Mouse (Mus musculus) megakaryocyte, embryonic 14.5 days (primary cell): Measurements from ENCODE around the gene Gpr179. TPM values are rescaled to one million over a fixed set of nuclear protein-coding genes. Genes with fewer than 3 reads are reported as not detected.
"Not testable (repeated sequence)": the region's sequence is repeated elsewhere in the genome, so short reads cannot be mapped to it uniquely, and the experiment has no call there.

Experiments
- H3K27me3 ChIP-seq: replicated peaks from 2 replicates; pipeline ENCODE3; 2012; ENCODE audit warnings: inconsistent platforms
- H3K36me3 ChIP-seq: replicated peaks from 2 replicates; pipeline ENCODE3; 2012; ENCODE audit warnings: low read length, inconsistent platforms, mixed read lengths
- H3K4me1 ChIP-seq: 2 replicates; pipeline ENCODE4 v1.6.1; 2012; ENCODE audit warnings: inconsistent platforms
- H3K4me3 ChIP-seq: replicated peaks from 2 replicates; pipeline ENCODE3; 2012; ENCODE audit warnings: moderate library complexity, mild to moderate bottlenecking, inconsistent platforms
- H3K9me3 ChIP-seq: 2 replicates; pipeline ENCODE4 v1.6.1; 2012; ENCODE audit warnings: inconsistent platforms
- FLI1 ChIP-seq: IDR thresholded peaks from 2 replicates; pipeline ENCODE4 v1.6.1; 2012; ENCODE audit warnings: low read length, inconsistent platforms, mixed read lengths
- GATA1 ChIP-seq: IDR thresholded peaks from 3 replicates; pipeline ENCODE4 v1.6.1; 2012; ENCODE audit warnings: mixed read lengths, low read length, inconsistent platforms, borderline replicate concordance
- polyA plus RNA-seq: library from polyadenylated mRNA; stranded (reverse); fragments of >175 nt; gene quantifications from 2 replicates; pipeline ENCODE4 v1.2.3, GENCODE M21; 2012; ENCODE audit warnings: low replicate concordance; ENCODE audit not compliant: insufficient read depth

Gene Gpr179
- polyA plus RNA-seq, 1 experiment, result 0.04 TPM

GRCm38 (mm10) chr11:97361948-97362648 lies 10.2 kb upstream of the Gpr179 start, which contains the start of gene Socs7:
TSS of gene Socs7 (plus strand) at chr11:97362551.
- no peak for TF ChIP-seq FLI1
- TF ChIP-seq GATA1, result no peak
- Histone ChIP-seq H3K4me3 (peak within 1 kb of the TSS; percentile 96), H3K4me1 (peaks cover 35% of the 10 kb centered on the region), H3K36me3 (peaks cover 1% of the 10 kb centered on the region), H3K9me3 (no peaks in the 10 kb centered on the region), H3K27me3 (no peaks in the 10 kb centered on the region)

GRCm38 (mm10) chr11:97357663-97358062 lies 5.8 kb upstream of the Gpr179 start:
- peaks cover 26% of the 10 kb centered on the region for H3K27me3 ChIP-seq
- not testable (repeated sequence) for H3K36me3 ChIP-seq, H3K9me3 ChIP-seq, H3K4me3 ChIP-seq
- H3K4me1 ChIP-seq, result peaks cover 12% of the 10 kb centered on the region

DNA sequence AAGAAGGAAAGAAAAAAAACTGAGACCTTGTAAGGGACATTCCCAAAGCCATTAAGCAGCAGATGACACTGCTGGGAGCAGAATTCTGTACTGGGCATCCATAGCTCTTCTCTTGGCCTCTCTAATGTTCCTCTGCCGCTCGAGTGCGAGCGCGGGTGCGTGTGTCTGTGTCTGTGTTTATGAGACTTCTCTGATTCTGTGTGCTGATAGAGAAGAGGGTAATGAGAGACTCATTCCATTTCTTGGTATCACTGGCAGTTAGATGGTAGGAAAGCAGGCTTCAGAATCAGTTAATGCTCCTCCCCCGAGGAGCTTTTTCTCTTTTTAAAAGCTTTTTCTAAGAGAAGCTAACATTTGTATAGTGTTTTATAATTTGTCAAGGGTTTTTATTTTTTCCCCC lies 3.4 kb upstream of the Gpr179 start:
- peaks cover 7% of the 10 kb centered on the region for H3K4me1 ChIP-seq
- TF ChIP-seq GATA1 (no peak), FLI1 (no peak)
- no peaks in the 10 kb centered on the region for H3K9me3 ChIP-seq
- H3K27me3 ChIP-seq, result peaks cover 44% of the 10 kb centered on the region
- H3K4me3 ChIP-seq, result no peak overlapping the region
- H3K36me3 ChIP-seq, result no peaks in the 10 kb centered on the region

DNA sequence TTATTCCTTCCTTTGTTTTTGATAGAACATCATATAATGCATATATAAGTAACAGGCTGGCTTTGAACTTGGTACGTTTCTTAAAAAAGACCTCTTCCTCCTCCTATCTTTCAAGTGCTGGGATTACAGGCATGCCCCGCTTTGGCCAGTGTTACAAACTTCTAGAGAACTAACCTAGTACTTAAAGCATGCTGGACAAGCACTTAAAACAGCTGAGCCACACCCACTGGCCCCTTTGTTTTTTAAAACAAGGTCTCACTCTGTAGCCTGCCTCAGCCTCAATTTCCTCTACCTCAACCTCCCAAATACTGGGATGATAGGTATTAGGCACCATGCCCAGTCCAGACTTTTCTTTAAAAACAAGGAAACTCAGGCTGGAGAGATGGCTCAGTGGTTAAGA lies 2.8 kb upstream of the Gpr179 start:
- no peak overlapping the region for H3K4me3 ChIP-seq
- H3K36me3 ChIP-seq, result no peaks in the 10 kb centered on the region
- peaks cover 13% of the 10 kb centered on the region for H3K4me1 ChIP-seq
- TF ChIP-seq FLI1 (no peak), GATA1 (no peak)
- no peaks in the 10 kb centered on the region for H3K9me3 ChIP-seq
- H3K27me3 ChIP-seq, result peaks cover 47% of the 10 kb centered on the region

- TF ChIP-seq GATA1, result no peak
- no peak for TF ChIP-seq FLI1
- H3K9me3 ChIP-seq, result peaks cover 11% of the 10 kb centered on the region
- H3K27me3 ChIP-seq, result peaks cover 56% of the 10 kb centered on the region
- peaks cover 17% of the 10 kb centered on the region for H3K4me1 ChIP-seq
- no peaks in the 10 kb centered on the region for H3K36me3 ChIP-seq
- H3K4me3 ChIP-seq, result no peak overlapping the region
Measured at GRCm38 (mm10) chr11:97352935-97353597, 1.2 kb upstream of the Gpr179 start.

DNA sequence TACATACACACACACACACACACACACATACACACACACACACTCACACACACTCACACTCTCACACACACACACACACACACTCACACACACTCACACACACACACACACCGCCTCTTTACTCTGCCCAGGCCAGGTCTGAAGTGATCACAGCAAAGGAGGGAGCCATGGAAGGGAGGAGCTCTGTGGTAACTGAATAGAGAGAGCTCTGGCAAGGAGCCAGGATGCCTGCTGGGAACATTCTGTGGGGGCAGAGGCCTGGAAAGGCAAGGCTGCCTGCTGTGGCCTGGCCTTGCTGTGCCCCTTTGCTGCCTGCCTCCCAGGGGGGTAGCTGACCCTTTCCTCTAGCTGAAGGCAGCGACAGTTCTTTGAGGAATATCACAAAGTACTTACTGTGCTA lies 1.8 kb downstream of the Gpr179 start:
- TF ChIP-seq FLI1, result no peak
- TF ChIP-seq GATA1, result no peak
- H3K9me3 ChIP-seq, result peaks cover 11% of the 10 kb centered on the region
- H3K4me3 ChIP-seq, result peak overlapping the region; percentile 43
- H3K27me3 ChIP-seq, result peaks cover 62% of the 10 kb centered on the region
- H3K4me1 ChIP-seq, result peaks cover 21% of the 10 kb centered on the region
- H3K36me3 ChIP-seq, result no peaks in the 10 kb centered on the region

DNA sequence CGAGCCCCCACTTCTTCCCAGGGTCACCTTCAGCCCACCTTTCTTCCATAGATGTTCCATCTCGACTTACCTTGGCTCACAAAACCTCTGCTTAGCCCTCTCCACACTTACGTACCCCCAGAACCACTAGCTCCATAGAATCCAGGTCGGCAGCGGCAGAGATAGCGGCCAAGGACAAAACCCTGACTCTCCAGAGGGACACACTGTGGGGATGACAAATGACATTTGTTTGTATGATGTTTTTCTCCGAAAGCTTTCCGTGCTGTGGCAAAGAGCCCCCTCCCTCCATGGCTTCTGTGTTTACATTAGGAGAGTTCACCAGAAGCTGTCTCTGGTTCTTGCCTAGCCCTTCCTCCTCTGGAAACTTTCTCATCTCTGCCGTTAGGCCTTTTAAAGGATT lies 4.6 kb downstream of the Gpr179 start:
- H3K4me3 ChIP-seq, result no peak overlapping the region
- peaks cover 11% of the 10 kb centered on the region for H3K9me3 ChIP-seq
- peaks cover 35% of the 10 kb centered on the region for H3K4me1 ChIP-seq
- peaks cover 57% of the 10 kb centered on the region for H3K27me3 ChIP-seq
- no peak for TF ChIP-seq FLI1
- TF ChIP-seq GATA1, result no peak
- H3K36me3 ChIP-seq, result no peaks in the 10 kb centered on the region

DNA sequence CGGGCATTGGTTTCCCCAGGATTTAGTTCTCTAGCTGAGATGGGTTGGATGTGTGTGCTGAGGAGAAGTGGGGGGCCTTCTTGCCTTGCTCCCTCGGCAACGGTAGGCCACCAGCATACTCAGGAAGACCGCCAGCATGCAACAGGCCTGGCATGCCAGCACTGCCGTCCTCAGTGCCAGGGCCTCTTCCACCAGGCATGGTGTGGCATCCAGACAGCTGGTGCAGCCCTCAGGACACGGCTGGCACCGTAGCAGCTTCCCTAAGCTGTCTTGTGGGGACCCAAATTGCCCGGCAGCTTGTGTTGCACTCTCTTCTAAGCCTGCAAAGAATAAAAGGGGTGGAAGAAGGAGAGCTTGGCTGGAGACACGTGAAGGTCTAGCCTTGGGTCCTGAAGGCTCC lies 5.5 kb downstream of the Gpr179 start:
- Histone ChIP-seq H3K27me3 (peaks cover 52% of the 10 kb centered on the region), H3K9me3 (peaks cover 11% of the 10 kb centered on the region), H3K4me3 (peak overlapping the region; percentile 66), H3K36me3 (no peaks in the 10 kb centered on the region), H3K4me1 (peaks cover 35% of the 10 kb centered on the region)
- TF ChIP-seq GATA1, result no peak
- no peak for TF ChIP-seq FLI1

GRCm38 (mm10) chr11:97345446-97345845 lies 6.4 kb downstream of the Gpr179 start:
- TF ChIP-seq FLI1, result no peak
- peaks cover 52% of the 10 kb centered on the region for H3K27me3 ChIP-seq
- no peaks in the 10 kb centered on the region for H3K36me3 ChIP-seq

DNA sequence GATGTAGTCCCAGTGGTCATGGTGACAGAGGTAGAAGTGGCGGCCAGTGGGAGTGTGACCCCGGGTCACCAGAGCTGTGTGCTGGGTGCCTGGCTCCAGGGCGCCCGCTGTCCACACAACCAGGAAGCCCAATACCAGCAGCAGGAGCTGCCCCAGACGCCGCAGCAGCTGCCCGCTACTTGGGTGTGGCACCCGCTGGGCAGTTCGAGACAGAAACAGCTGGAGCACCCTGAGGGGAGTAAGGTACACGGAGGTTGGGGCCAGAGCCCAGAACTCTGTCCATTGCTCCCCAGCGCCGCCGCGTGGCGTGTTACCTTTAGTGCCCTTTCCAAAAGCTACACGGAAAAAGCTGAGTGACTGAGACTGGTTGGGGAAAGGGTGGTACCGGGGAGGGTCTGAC lies 8.3 kb downstream of the Gpr179 start:
- Histone ChIP-seq H3K9me3 (peaks cover 5% of the 10 kb centered on the region), H3K4me1 (peaks cover 24% of the 10 kb centered on the region), H3K4me3 (peak overlapping the region; percentile 87), H3K36me3 (no peaks in the 10 kb centered on the region), H3K27me3 (peaks cover 55% of the 10 kb centered on the region)
- no peak for TF ChIP-seq FLI1
- no peak for TF ChIP-seq GATA1

More at GRCm38 (mm10) chr11:97345446-97345845, 6.4 kb downstream of the Gpr179 start:
- Histone ChIP-seq H3K4me3 (no peak overlapping the region), H3K9me3 (peaks cover 11% of the 10 kb centered on the region), H3K4me1 (peaks cover 35% of the 10 kb centered on the region)

- Histone ChIP-seq H3K9me3 (peaks cover under 1% of the 10 kb centered on the region; the same call in 1 of the 2 replicates), H3K4me1 (peaks cover 24% of the 10 kb centered on the region), H3K4me3 (peak overlapping the region; percentile 87), H3K27me3 (peaks cover 55% of the 10 kb centered on the region), H3K36me3 (no peaks in the 10 kb centered on the region)
- TF ChIP-seq FLI1 (no peak), GATA1 (no peak)
Measured at GRCm38 (mm10) chr11:97343175-97343574, 8.7 kb downstream of the Gpr179 start.
